Mouse (Mus musculus) gastrocnemius, postnatal 25 days (tissue): ENCODE data around the gene Mxi1. TPM values are rescaled to one million over a fixed set of nuclear protein-coding genes. Genes with fewer than 3 reads are reported as not detected.
"Not testable (repeated sequence)": the region's sequence is repeated elsewhere in the genome, so short reads cannot be mapped to it uniquely, and the experiment has no call there.

Source experiments
- DNase-seq: peaks from one replicate; pipeline ENCODE4 v3.0.0; 2022
- total RNA-seq, 2 experiments: library from RNA; stranded (reverse); gene quantifications; 1 replicate in 1 of 2; 2 replicates in 1 of 2; pipeline ENCODE4 v1.2.3; 2021

Gene Mxi1
- total RNA-seq, 2 experiments from 2014 or later = 37.8 to 39.1 TPM

GRCm38 (mm10) chr19:53364551-53364950 is 54.2 kb downstream of the Mxi1 start:
- DNase-seq = no peak

GRCm38 (mm10) chr19:53364963-53365362 is 54.6 kb downstream of the Mxi1 start:
- DNase-seq = peak; percentile 54

GRCm38 (mm10) chr19:53366057-53366775 is 55.9 kb downstream of the Mxi1 start:
- DNase-seq = no peak

- no peak for DNase-seq
Measured at GRCm38 (mm10) chr19:53366881-53367280, 56.6 kb downstream of the Mxi1 start.

GRCm38 (mm10) chr19:53369469-53370043 is 59.2 kb downstream of the Mxi1 start:
- peak; percentile 49 for DNase-seq

GRCm38 (mm10) chr19:53370233-53370632 is 59.9 kb downstream of the Mxi1 start:
- no peak for DNase-seq

GRCm38 (mm10) chr19:53371666-53372065 is 61.3 kb downstream of the Mxi1 start, which contains the start of gene Gm10197:
Gm10197 (minus strand) TSS chr19:53371766.
- no peak for DNase-seq

- no peak for DNase-seq
Measured at GRCm38 (mm10) chr19:53373570-53373969, 63.3 kb downstream of the Mxi1 start.

- no peak for DNase-seq
Measured at GRCm38 (mm10) chr19:53375299-53375698, 65.0 kb downstream of the Mxi1 start.

- no peak for DNase-seq
Measured at GRCm38 (mm10) chr19:53375816-53376215, 65.5 kb downstream of the Mxi1 start.

GRCm38 (mm10) chr19:53377652-53378051 is 67.3 kb downstream of the Mxi1 start:
- DNase-seq = no peak

GRCm38 (mm10) chr19:53378421-53378820 is 68.1 kb downstream of the Mxi1 start:
- no peak for DNase-seq

GRCm38 (mm10) chr19:53383336-53383735 is 73.0 kb downstream of the Mxi1 start:
- no peak for DNase-seq

- no peak for DNase-seq
Measured at GRCm38 (mm10) chr19:53389417-53389816, 79.1 kb downstream of the Mxi1 start.

GRCm38 (mm10) chr19:53389851-53390431 is 79.6 kb downstream of the Mxi1 start:
- DNase-seq = no peak

GRCm38 (mm10) chr19:53390495-53391007 is 80.2 kb downstream of the Mxi1 start, which contains the start of gene Smndc1:
Smndc1 (minus strand) TSS chr19:53390578.
- DNase-seq = peak; percentile 99

- DNase-seq = no peak
Measured at GRCm38 (mm10) chr19:53391386-53391785, 81.1 kb downstream of the Mxi1 start.

- no peak for DNase-seq
Measured at GRCm38 (mm10) chr19:53391787-53392186, 81.5 kb downstream of the Mxi1 start.

GRCm38 (mm10) chr19:53392781-53393343 is 82.5 kb downstream of the Mxi1 start:
- no peak for DNase-seq

GRCm38 (mm10) chr19:53393646-53394045 is 83.3 kb downstream of the Mxi1 start:
- DNase-seq = no peak

- peak; percentile 21 for DNase-seq
Measured at GRCm38 (mm10) chr19:53394552-53394951, 84.2 kb downstream of the Mxi1 start.

GRCm38 (mm10) chr19:53394956-53395355 is 84.6 kb downstream of the Mxi1 start:
- not testable (repeated sequence) for DNase-seq

- DNase-seq = not testable (repeated sequence)
Measured at GRCm38 (mm10) chr19:53395805-53396204, 85.5 kb downstream of the Mxi1 start.
